Mouse (Mus musculus) intestine, embryonic 14.5 days (tissue): ENCODE results near the gene Pitpnc1. TPM values are rescaled to one million over a fixed set of nuclear protein-coding genes. Genes with fewer than 3 reads are reported as not detected.

Experiments used
- ATAC-seq: fragments of 200-750 bp; cut with Nextera tagmentation; replicated peaks from 2 replicates; pipeline ENCODE4 v1.8.0; 2017; ENCODE audit warnings: low read depth, moderate number of reproducible peaks, moderate TSS enrichment, moderate library complexity; ENCODE audit not compliant: low FRiP score, low TSS enrichment
- DNase-seq: peaks from one replicate; pipeline ENCODE4 v3.0.0-alpha.2; 2018; ENCODE audit warnings: low spot score
- H3K27ac ChIP-seq: fragments of 300-500 bp; sonication (generic); 2 replicates; pipeline ENCODE4 v1.5.1; 2014; ENCODE audit warnings: low read depth, mild to moderate bottlenecking, control low read depth
- H3K27me3 ChIP-seq: fragments of 300-500 bp; sonication (generic); replicated peaks from 2 replicates; pipeline ENCODE4 v1.6.1; 2014; ENCODE audit warnings: low read length, control low read depth; ENCODE audit not compliant: control insufficient read depth, insufficient read depth
- H3K36me3 ChIP-seq: fragments of 300-500 bp; sonication (generic); 2 replicates; pipeline ENCODE4 v1.6.1; 2014; ENCODE audit warnings: low read length, control low read depth; ENCODE audit not compliant: control insufficient read depth, insufficient read depth
- H3K4me1 ChIP-seq: fragments of 300-500 bp; sonication (generic); replicated peaks from 2 replicates; pipeline ENCODE4 v1.6.1; 2014; ENCODE audit warnings: low read length, control low read depth, mixed read lengths; ENCODE audit not compliant: control insufficient read depth, insufficient read depth
- H3K4me2 ChIP-seq: fragments of 300-500 bp; sonication (generic); 2 replicates; pipeline ENCODE4 v1.6.1; 2014; ENCODE audit warnings: low read length
- H3K4me3 ChIP-seq: fragments of 300-500 bp; sonication (generic); 2 replicates; pipeline ENCODE4 v1.5.1; 2014; ENCODE audit warnings: low read depth, low read length, control low read depth, mixed read lengths
- H3K9ac ChIP-seq: fragments of 300-500 bp; sonication (generic); 2 replicates; pipeline ENCODE4 v1.6.1; 2014; ENCODE audit warnings: mild to moderate bottlenecking, low read length
- H3K9me3 ChIP-seq: fragments of 300-500 bp; sonication (generic); 2 replicates; pipeline ENCODE4 v1.6.1; 2016; ENCODE audit warnings: low read length, control low read depth; ENCODE audit not compliant: control insufficient read depth
- WGBS: fragments of 180-500 bp; shearing (Covaris S2); extraction: QIAGEN DNeasy Blood & Tissue Kit; methylation state at CpG from one replicate; pipeline ENCODE4 v1.1.7; 2014; 5-methylcytosine and 5-hydroxymethylcytosine counted together
- polyA plus RNA-seq: library from polyadenylated mRNA; unstranded; fragments of >200 nt; fragmentation: Nextera tagmentation; extraction: Ambion mirVana; gene quantifications from 2 replicates; pipeline ENCODE4 v1.2.1, GENCODE M21; 2014

Pitpnc1 gene
- polyA plus RNA-seq, 1 experiment from 2014 or later = 18.2 TPM

- DNase-seq = no peak
These were observed 32.4 kb downstream of the Pitpnc1 start for GRCm38 (mm10) chr11:107438140-107438539.

GRCm38 (mm10) chr11:107437723-107438122 is 32.8 kb downstream of the Pitpnc1 start:
- DNase-seq (no peak), ATAC-seq (no peak)
- H3K27ac ChIP-seq = no peak overlapping the region
- no peaks in the 10 kb centered on the region for H3K27me3 ChIP-seq
- no peaks in the 10 kb centered on the region for H3K36me3 ChIP-seq
- 74% methylated on average over 4 of the region's 4 CpGs for WGBS
- H3K4me3 ChIP-seq = no peak overlapping the region
- H3K9ac ChIP-seq = no peak overlapping the region
- no peaks in the 10 kb centered on the region for H3K9me3 ChIP-seq
- no peak overlapping the region for H3K4me2 ChIP-seq
- H3K4me1 ChIP-seq = peaks cover 4% of the 10 kb centered on the region; the same call in 1 of the 2 replicates

More at GRCm38 (mm10) chr11:107438140-107438539, 32.4 kb downstream of the Pitpnc1 start:
- Histone ChIP-seq H3K9me3 (no peaks in the 10 kb centered on the region), H3K9ac (no peak overlapping the region), H3K27me3 (no peaks in the 10 kb centered on the region), H3K27ac (no peak overlapping the region), H3K4me2 (no peak overlapping the region), H3K4me1 (peaks cover 4% of the 10 kb centered on the region; the same call in 1 of the 2 replicates), H3K4me3 (no peak overlapping the region), H3K36me3 (no peaks in the 10 kb centered on the region)
- WGBS = 89% methylated on average over 3 of the region's 3 CpGs
- no peak for ATAC-seq

DNA sequence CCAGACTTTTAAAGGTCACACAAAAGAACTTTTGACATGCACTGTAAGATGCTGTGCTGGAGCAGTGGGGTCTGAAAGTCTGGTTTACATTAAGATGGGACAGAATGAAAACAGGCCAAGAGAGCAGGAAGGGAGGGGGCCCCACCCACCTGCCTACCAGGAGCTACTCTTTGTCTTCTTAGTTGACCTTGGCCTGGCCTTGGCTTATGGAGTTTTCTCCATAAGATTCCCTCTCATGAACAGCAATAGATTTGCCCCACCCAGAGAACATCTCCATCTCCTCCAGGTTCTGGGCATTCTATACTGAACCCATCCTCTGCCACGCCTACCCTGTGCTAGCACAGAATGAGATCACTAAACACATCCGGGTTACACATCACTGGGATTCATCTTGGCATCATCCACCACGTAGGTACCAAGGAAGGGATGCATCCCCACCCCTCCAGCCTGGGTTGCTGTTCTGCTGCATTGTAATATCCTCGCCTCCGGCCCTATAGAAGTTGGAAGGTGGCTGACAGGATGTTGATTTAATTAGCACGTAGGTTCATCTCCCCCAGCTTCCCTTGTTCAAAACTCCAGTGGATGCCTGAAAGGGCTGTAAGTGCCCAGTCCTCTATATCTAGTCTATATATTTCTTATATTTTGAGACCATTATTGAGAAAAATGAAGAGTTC is 34.6 kb downstream of the Pitpnc1 start:
- Histone ChIP-seq H3K9ac (no peak overlapping the region), H3K4me1 (peaks cover 4% of the 10 kb centered on the region; the same call in 1 of the 2 replicates), H3K36me3 (no peaks in the 10 kb centered on the region), H3K9me3 (no peaks in the 10 kb centered on the region), H3K27me3 (no peaks in the 10 kb centered on the region), H3K27ac (no peak overlapping the region), H3K4me2 (no peak overlapping the region), H3K4me3 (no peak overlapping the region)
- DNase-seq = no peak
- no peak for ATAC-seq
- WGBS = 89% methylated on average over 6 of the region's 6 CpGs

DNA sequence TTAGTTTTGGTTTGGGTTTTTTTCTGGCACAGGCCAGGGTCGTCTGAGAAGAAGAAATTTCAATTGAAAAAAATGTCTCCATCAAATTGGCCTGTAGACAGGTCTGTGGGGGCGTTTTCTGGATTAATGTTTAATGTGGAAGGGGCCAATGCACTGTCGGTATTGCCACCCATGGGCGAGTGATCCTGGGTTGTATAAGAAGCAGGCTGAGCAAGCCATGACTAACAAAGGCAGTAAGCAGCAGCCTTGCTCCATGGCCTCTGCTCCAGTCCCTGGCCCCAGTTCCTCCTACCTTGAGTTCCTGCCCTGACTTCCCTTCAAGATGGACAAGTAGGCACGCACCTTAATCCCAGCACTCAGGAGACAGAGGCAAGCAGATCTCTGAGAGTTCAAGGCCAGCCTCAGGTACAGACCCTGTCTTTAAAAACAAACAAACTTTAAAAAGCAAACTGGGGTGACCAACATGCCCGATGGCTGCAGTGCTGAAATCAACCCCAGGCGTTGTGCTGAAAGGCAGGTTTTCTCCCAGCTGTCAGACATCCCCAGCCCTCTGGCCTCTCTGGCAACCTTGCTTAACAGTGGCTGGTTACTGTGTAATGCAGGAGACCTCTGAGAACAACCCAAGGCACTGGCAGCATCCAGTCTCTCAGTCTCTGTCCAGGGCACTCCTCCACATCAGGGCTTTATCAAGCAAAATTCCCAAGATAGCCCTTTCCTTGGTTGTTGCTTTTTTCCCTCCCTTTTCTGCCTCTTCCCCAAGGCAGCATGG is 39.1 kb downstream of the Pitpnc1 start:
- 77% methylated on average over 7 of the region's 7 CpGs for WGBS
- no peak for DNase-seq
- H3K36me3 ChIP-seq = no peaks in the 10 kb centered on the region
- no peak overlapping the region for H3K4me2 ChIP-seq
- peaks cover 4% of the 10 kb centered on the region; the same call in 1 of the 2 replicates for H3K4me1 ChIP-seq
- H3K27me3 ChIP-seq = no peaks in the 10 kb centered on the region
- no peak for ATAC-seq
- no peak overlapping the region for H3K9ac ChIP-seq
- no peaks in the 10 kb centered on the region for H3K9me3 ChIP-seq
- H3K4me3 ChIP-seq = no peak overlapping the region
- no peak overlapping the region for H3K27ac ChIP-seq

- no peak for ATAC-seq
These were observed 42.5 kb downstream of the Pitpnc1 start for GRCm38 (mm10) chr11:107428011-107428410.

GRCm38 (mm10) chr11:107424176-107424575 is 46.3 kb downstream of the Pitpnc1 start:
- DNase-seq (no peak), ATAC-seq (no peak)
- Histone ChIP-seq H3K36me3 (no peaks in the 10 kb centered on the region), H3K4me1 (no peaks in the 10 kb centered on the region), H3K4me2 (no peak overlapping the region), H3K9ac (no peak overlapping the region), H3K9me3 (no peaks in the 10 kb centered on the region), H3K27me3 (no peaks in the 10 kb centered on the region), H3K27ac (no peak overlapping the region), H3K4me3 (no peak overlapping the region)
- 87% methylated on average over 12 of the region's 12 CpGs for WGBS

More at GRCm38 (mm10) chr11:107428011-107428410, 42.5 kb downstream of the Pitpnc1 start:
- no peak for DNase-seq
- Histone ChIP-seq H3K9ac (no peak overlapping the region), H3K27ac (no peak overlapping the region), H3K9me3 (no peaks in the 10 kb centered on the region), H3K4me1 (no peaks in the 10 kb centered on the region), H3K4me3 (no peak overlapping the region), H3K4me2 (no peak overlapping the region), H3K36me3 (no peaks in the 10 kb centered on the region), H3K27me3 (no peaks in the 10 kb centered on the region)
- WGBS = 93% methylated on average over 10 of the region's 10 CpGs

DNA sequence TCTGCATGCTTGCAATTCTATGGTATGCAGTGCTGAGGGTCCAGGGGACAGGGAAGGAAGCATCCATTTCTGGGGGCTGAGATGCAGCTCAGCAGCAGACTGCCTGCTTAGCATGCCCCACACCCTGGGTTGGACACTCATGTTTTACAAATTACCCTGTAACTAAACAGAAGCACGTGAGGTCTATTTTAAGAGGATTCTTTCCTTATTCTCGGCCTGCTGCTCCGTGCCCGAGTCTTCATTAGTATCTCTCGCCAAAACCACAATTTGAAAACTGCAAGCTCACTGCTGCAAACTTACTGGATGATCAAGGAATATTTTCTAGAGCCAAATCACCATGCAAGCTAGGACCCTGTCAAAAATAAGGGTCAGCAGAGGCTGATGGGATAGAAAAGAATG is 48.1 kb downstream of the Pitpnc1 start:
- DNase-seq (no peak), ATAC-seq (no peak)
- no peak overlapping the region for H3K27ac ChIP-seq
- H3K4me2 ChIP-seq = no peak overlapping the region
- no peaks in the 10 kb centered on the region for H3K27me3 ChIP-seq
- no peak overlapping the region for H3K4me3 ChIP-seq
- H3K9ac ChIP-seq = no peak overlapping the region
- H3K4me1 ChIP-seq = no peaks in the 10 kb centered on the region
- no peaks in the 10 kb centered on the region for H3K36me3 ChIP-seq
- 46% methylated on average over 5 of the region's 5 CpGs for WGBS
- no peaks in the 10 kb centered on the region for H3K9me3 ChIP-seq

DNA sequence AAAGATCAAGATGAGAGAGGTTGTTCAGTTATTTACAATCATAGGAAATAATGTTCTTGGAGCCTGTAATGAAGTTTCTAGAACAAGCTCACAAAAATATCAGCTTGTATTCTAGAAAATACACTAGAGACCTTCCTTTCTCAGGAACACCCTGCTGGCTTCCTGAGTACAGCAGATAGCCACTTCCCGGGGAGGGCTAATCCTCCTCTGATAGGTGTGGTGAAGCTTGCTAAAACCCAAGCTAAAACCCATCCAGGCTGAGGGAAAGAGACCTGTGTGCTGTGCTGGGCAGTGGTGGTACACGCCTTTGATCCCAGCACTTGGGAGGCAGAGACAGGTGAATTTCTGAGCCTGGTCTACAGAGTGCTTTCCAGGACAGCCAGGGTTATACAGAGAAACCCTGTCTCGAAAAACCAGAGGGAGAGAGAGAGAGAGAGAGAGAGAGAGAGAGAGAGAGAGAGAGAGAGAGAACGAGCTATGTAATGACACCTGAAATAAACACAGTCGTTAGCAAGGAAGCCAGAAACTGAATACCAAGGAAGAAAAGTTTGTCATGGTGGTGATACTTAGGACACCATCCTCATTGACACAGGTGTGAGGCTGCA is 48.6 kb downstream of the Pitpnc1 start:
- 37% methylated on average over 5 of the region's 5 CpGs for WGBS
- Histone ChIP-seq H3K27me3 (no peaks in the 10 kb centered on the region), H3K4me2 (no peak overlapping the region), H3K9ac (no peak overlapping the region), H3K9me3 (no peaks in the 10 kb centered on the region), H3K4me1 (no peaks in the 10 kb centered on the region), H3K27ac (no peak overlapping the region), H3K4me3 (no peak overlapping the region), H3K36me3 (no peaks in the 10 kb centered on the region)
- DNase-seq (no peak), ATAC-seq (no peak)
